Mouse (Mus musculus) spleen, postnatal 4 days (tissue): ENCODE measurements around the gene Kank4.
"Not testable (repeated sequence)": the region's sequence is repeated elsewhere in the genome, so short reads cannot be mapped to it uniquely, and the experiment has no call there.

ENCODE experiments used
- DNase-seq, 2 experiments: peaks; one replicate each; pipeline ENCODE4 v3.0.0; 2022; ENCODE audit warnings: low spot score in 2 of 2

Kank4 gene

GRCm38 (mm10) chr4:98831726-98832125 is 14.4 kb upstream of the Kank4 start:
- DNase-seq = no peak

GRCm38 (mm10) chr4:98826701-98827100 is 9.4 kb upstream of the Kank4 start:
- no peak for DNase-seq

- DNase-seq = not testable (repeated sequence)
Observed at GRCm38 (mm10) chr4:98823740-98824139, 6.4 kb upstream of the Kank4 start, which contains the start of gene I0C0044D17Rik. I0C0044D17Rik (minus strand) TSS chr4:98823840.

- DNase-seq = no peak
Observed at GRCm38 (mm10) chr4:98823047-98823446, 5.7 kb upstream of the Kank4 start.

- DNase-seq = no peak
Observed at GRCm38 (mm10) chr4:98822478-98822877, 5.1 kb upstream of the Kank4 start.

- no peak for DNase-seq
Observed at GRCm38 (mm10) chr4:98819216-98819755, 1.9 kb upstream of the Kank4 start.

- DNase-seq = no peak
Observed at GRCm38 (mm10) chr4:98816807-98817183, 542 bp downstream of the Kank4 start.

- no peak for DNase-seq
Observed at GRCm38 (mm10) chr4:98806306-98806705, 11.0 kb downstream of the Kank4 start.

- DNase-seq = no peak
Observed at GRCm38 (mm10) chr4:98805291-98806048, 11.9 kb downstream of the Kank4 start.

GRCm38 (mm10) chr4:98804476-98805134 is 12.7 kb downstream of the Kank4 start:
- DNase-seq = no peak

GRCm38 (mm10) chr4:98801775-98802174 is 15.6 kb downstream of the Kank4 start:
- DNase-seq = no peak

- no peak for DNase-seq
Observed at GRCm38 (mm10) chr4:98800824-98801223, 16.5 kb downstream of the Kank4 start.

GRCm38 (mm10) chr4:98796591-98797341 is 20.6 kb downstream of the Kank4 start:
- no peak for DNase-seq

- DNase-seq = no peak
Observed at GRCm38 (mm10) chr4:98795241-98795640, 22.1 kb downstream of the Kank4 start.

- DNase-seq = no peak
Observed at GRCm38 (mm10) chr4:98793486-98793885, 23.9 kb downstream of the Kank4 start.

- no peak for DNase-seq
Observed at GRCm38 (mm10) chr4:98790721-98791120, 26.6 kb downstream of the Kank4 start.

GRCm38 (mm10) chr4:98789861-98790311 is 27.5 kb downstream of the Kank4 start:
- DNase-seq = no peak

- DNase-seq = no peak
Observed at GRCm38 (mm10) chr4:98789133-98789765, 28.1 kb downstream of the Kank4 start.

- no peak for DNase-seq
Observed at GRCm38 (mm10) chr4:98786281-98786680, 31.1 kb downstream of the Kank4 start.

- DNase-seq = no peak
Observed at GRCm38 (mm10) chr4:98785851-98786250, 31.5 kb downstream of the Kank4 start.

GRCm38 (mm10) chr4:98778219-98778618 is 39.1 kb downstream of the Kank4 start:
- no peak for DNase-seq

GRCm38 (mm10) chr4:98777464-98777863 is 39.9 kb downstream of the Kank4 start:
- DNase-seq = no peak
